7 mouse cellular contexts compared by ENCODE assay signal in genomic region chr14:57525388-57526049, GRCm38 (mm10). TPM values are rescaled to one million over a fixed set of nuclear protein-coding genes. Genes with fewer than 3 reads are reported as not detected.
DNase-seq lines count a peak whose midpoint lies in the region; ATAC-seq lines count a peak whose summit lies in the region.

No protein-coding gene starts in this region.

- DNase-seq in adrenal gland, adult 8-10 months: peak; percentile 52
- peak; percentile 61 for DNase-seq in embryo, embryonic 10.5 days (ENCODE audit: low spot score)
- peak; percentile 24 to 51 for DNase-seq in gastrocnemius, postnatal 36 days
- peak; percentile 79 for DNase-seq in kidney, adult 18-20 months
- peak; percentile 13 for DNase-seq in spleen, adult 12 weeks (ENCODE audit: low spot score)

- peak overlapping the region; percentile 76 for H3K4me2 ChIP-seq in limb, embryonic 12.5 days
- peak overlapping the region; percentile 88 for H3K4me2 ChIP-seq in midbrain, embryonic 12.5 days (replicated peaks)

- peak overlapping the region; percentile 80; the same call in 1 of the 2 replicates for H3K27ac ChIP-seq in limb, embryonic 12.5 days
- peak overlapping the region; percentile 46 for H3K27ac ChIP-seq in midbrain, embryonic 12.5 days (replicated peaks)

- H3K27me3 ChIP-seq in limb, embryonic 12.5 days: peaks cover 14% of the 10 kb centered on the region; the same call in 1 of the 2 replicates
- peaks cover 55% of the 10 kb centered on the region for H3K27me3 ChIP-seq in midbrain, embryonic 12.5 days

- H3K4me3 ChIP-seq in limb, embryonic 12.5 days (replicated peaks): peak overlapping the region; percentile 79
- peak overlapping the region; percentile 83 for H3K4me3 ChIP-seq in midbrain, embryonic 12.5 days

- peak overlapping the region; percentile 74 for H3K9ac ChIP-seq in limb, embryonic 12.5 days (replicated peaks)
- H3K9ac ChIP-seq in midbrain, embryonic 12.5 days (replicated peaks): peak overlapping the region; percentile 71

- 2% methylated on average over 50 of the region's 60 CpGs for WGBS in limb, embryonic 12.5 days
- WGBS in midbrain, embryonic 12.5 days: under 1% methylated on average over 36 of the region's 60 CpGs

- peak; percentile 93 for ATAC-seq in limb, embryonic 12.5 days (ENCODE audit: insufficient number of reproducible peaks, insufficient read depth, low FRiP score, low TSS enrichment, low read depth)
- peak; percentile 81 for ATAC-seq in midbrain, embryonic 12.5 days (ENCODE audit: low FRiP score, low read depth)

- H3K9me3 ChIP-seq in limb, embryonic 12.5 days: no peaks in the 10 kb centered on the region
- no peaks in the 10 kb centered on the region for H3K9me3 ChIP-seq in midbrain, embryonic 12.5 days

- intact Hi-C loops in gastrocnemius, postnatal 36 days (cut with DNase I): loop anchor here (5.0 to 10.0 kb wide), 2 partner anchors 47 to 151 kb away; partner anchors contain the start of gene Eef1akmt1

- no peaks in the 10 kb centered on the region for H3K36me3 ChIP-seq in limb, embryonic 12.5 days
- no peaks in the 10 kb centered on the region for H3K36me3 ChIP-seq in midbrain, embryonic 12.5 days

- H3K4me1 ChIP-seq in limb, embryonic 12.5 days (replicated peaks): peaks cover 12% of the 10 kb centered on the region
- H3K4me1 ChIP-seq in midbrain, embryonic 12.5 days: peaks cover 11% of the 10 kb centered on the region

RNA-seq across cellular contexts. Expression of gene Il17d, which starts 0.9 kb away (rescaled TPM):
- 1 to 10 TPM; 2.3 to 3.4 (median 2.6) TPM for total RNA-seq in adrenal gland, adult 8-10 months (2022)
- 1 to 10 TPM; 1.5 to 2.1 TPM for total RNA-seq in gastrocnemius, postnatal 36 days (2021)
- polyA plus RNA-seq in limb, embryonic 12.5 days (2016; fragmentation: Nextera tagmentation; extraction: Ambion mirVana): 3.5 and 4.8 TPM in 2 replicates
- 3.0 and 3.6 TPM in 2 replicates for polyA plus RNA-seq in midbrain, embryonic 12.5 days (2016; fragmentation: Nextera tagmentation; extraction: Ambion mirVana)

RNA-seq across cellular contexts. Expression of gene Eef1akmt1, which starts 45.9 kb away (rescaled TPM):
- total RNA-seq in adrenal gland, adult 8-10 months (2022): 10 to 100 TPM; 25.7 to 31.8 (median 28.9) TPM
- total RNA-seq in gastrocnemius, postnatal 36 days (2021): 10 to 100 TPM; 23.7 to 29.9 TPM
- polyA plus RNA-seq in limb, embryonic 12.5 days (2016; fragmentation: Nextera tagmentation; extraction: Ambion mirVana): 100 and 110 TPM in 2 replicates
- 72.0 and 79.2 TPM in 2 replicates for polyA plus RNA-seq in midbrain, embryonic 12.5 days (2016; fragmentation: Nextera tagmentation; extraction: Ambion mirVana)

Comparison
In these comparisons a context has a peak if more than half of its experiments do, and no peak if none do; other contexts are left out.
1. Peak in every context shown above with its lines: DNase-seq, ATAC-seq, H3K4me3 ChIP-seq and H3K27ac ChIP-seq.
2. DNase-seq: peak in every context shown above with its lines; median percentile 79 in kidney, adult 18-20 months; 61 in embryo, embryonic 10.5 days; 52 in adrenal gland, adult 8-10 months; 38 in gastrocnemius, postnatal 36 days; 13 in spleen, adult 12 weeks.